Mouse (Mus musculus) forebrain, postnatal 0 days (tissue): ENCODE measurements around the gene Gsk3b. TPM values are rescaled to one million over a fixed set of nuclear protein-coding genes. Genes with fewer than 3 reads are reported as not detected.
"Not testable (repeated sequence)": the region's sequence is repeated elsewhere in the genome, so short reads cannot be mapped to it uniquely, and the experiment has no call there.

ENCODE experiments used
- ATAC-seq: fragments of 200-750 bp; cut with Nextera tagmentation; 2 replicates; pipeline ENCODE4 v1.8.0; 2017; ENCODE audit warnings: mild to moderate bottlenecking, moderate library complexity
- DNase-seq: peaks from one replicate; pipeline ENCODE4 v3.0.0-alpha.2; 2015
- H3K27ac ChIP-seq: fragments of 300-500 bp; sonication (generic); 2 replicates; pipeline ENCODE4 v1.5.1; 2014; ENCODE audit warnings: low read depth, mild to moderate bottlenecking, antibody characterized with exemption, low read length, moderate library complexity, mixed read lengths
- H3K27me3 ChIP-seq: fragments of 300-500 bp; sonication (generic); 2 replicates; pipeline ENCODE4 v1.6.1; 2014; ENCODE audit warnings: mild to moderate bottlenecking, low read length, mixed read lengths; ENCODE audit not compliant: insufficient read depth
- H3K36me3 ChIP-seq: fragments of 300-500 bp; sonication (generic); 2 replicates; pipeline ENCODE4 v1.6.1; 2014; ENCODE audit warnings: mild to moderate bottlenecking, moderate library complexity; ENCODE audit not compliant: insufficient read depth
- H3K4me1 ChIP-seq: fragments of 300-500 bp; sonication (generic); 2 replicates; pipeline ENCODE4 v1.6.1; 2014; ENCODE audit warnings: antibody characterized with exemption; ENCODE audit not compliant: insufficient read depth
- H3K4me2 ChIP-seq: fragments of 300-500 bp; sonication (generic); 2 replicates; pipeline ENCODE4 v1.6.1; 2014; ENCODE audit warnings: low read depth, mild to moderate bottlenecking, moderate library complexity
- H3K4me3 ChIP-seq: fragments of 300-500 bp; sonication (generic); 2 replicates; pipeline ENCODE4 v1.5.1; 2014; ENCODE audit warnings: low read depth, low read length, mixed read lengths
- H3K9ac ChIP-seq: fragments of 300-500 bp; sonication (generic); 2 replicates; pipeline ENCODE4 v1.6.1; 2014; ENCODE audit warnings: mild to moderate bottlenecking
- H3K9me3 ChIP-seq: fragments of 300-500 bp; sonication (generic); 2 replicates; pipeline ENCODE4 v1.6.1; 2016; ENCODE audit warnings: low read length
- CTCF ChIP-seq: sonication (generic); IDR thresholded peaks from 2 replicates; pipeline ENCODE4 v1.5.1; 2016; ENCODE audit warnings: antibody characterized with exemption, control low read depth, low read depth
- WGBS: fragments of 180-500 bp; shearing (Covaris S2); extraction: QIAGEN DNeasy Blood & Tissue Kit; methylation state at CpG from one replicate; pipeline ENCODE4 v1.1.7; 2014; 5-methylcytosine and 5-hydroxymethylcytosine counted together
- polyA plus RNA-seq: library from polyadenylated mRNA; unstranded; fragments of >200 nt; fragmentation: Nextera tagmentation; extraction: Ambion mirVana; gene quantifications from 2 replicates; pipeline ENCODE4 v1.2.1, GENCODE M21; 2015
- total RNA-seq: library from RNA; depleted of rRNA; stranded (reverse); fragments of >200 nt; gene quantifications from 2 replicates; pipeline ENCODE4 v1.2.3, GENCODE M21; 2014

Gene Gsk3b
- total and polyA plus RNA-seq, 2 experiments from 2014 or later: 132 to 141 TPM

- no peak for ATAC-seq
- no peaks in the 10 kb centered on the region for H3K9me3 ChIP-seq
- H3K27me3 ChIP-seq: no peaks in the 10 kb centered on the region
- H3K27ac ChIP-seq: no peak overlapping the region
- no peaks in the 10 kb centered on the region for H3K36me3 ChIP-seq
- no peak overlapping the region for H3K4me3 ChIP-seq
- DNase-seq: no peak
- no peaks in the 10 kb centered on the region for H3K4me1 ChIP-seq
- WGBS: 90% methylated on average over 2 of the region's 2 CpGs
- H3K4me2 ChIP-seq: no peak overlapping the region
- H3K9ac ChIP-seq: no peak overlapping the region
- TF ChIP-seq CTCF: no peak
Measured at GRCm38 (mm10) chr16:38105453-38105852, 16.7 kb downstream of the Gsk3b start.

GRCm38 (mm10) chr16:38106542-38106941 lies 17.7 kb downstream of the Gsk3b start:
- 49% methylated on average over 3 of the region's 3 CpGs for WGBS
- Histone ChIP-seq H3K4me1 (no peaks in the 10 kb centered on the region), H3K9ac (no peak overlapping the region), H3K4me3 (no peak overlapping the region), H3K9me3 (no peaks in the 10 kb centered on the region), H3K36me3 (no peaks in the 10 kb centered on the region), H3K27me3 (no peaks in the 10 kb centered on the region), H3K4me2 (no peak overlapping the region), H3K27ac (no peak overlapping the region)
- ATAC-seq (no peak; the same call in 1 of the 2 replicates), DNase-seq (no peak)
- TF ChIP-seq CTCF: no peak

GRCm38 (mm10) chr16:38110001-38110400 lies 21.2 kb downstream of the Gsk3b start:
- Histone ChIP-seq H3K27ac (no peak overlapping the region), H3K4me2 (no peak overlapping the region), H3K27me3 (no peaks in the 10 kb centered on the region), H3K4me3 (no peak overlapping the region), H3K9ac (no peak overlapping the region), H3K9me3 (no peaks in the 10 kb centered on the region), H3K36me3 (peaks cover 7% of the 10 kb centered on the region; the same call in 1 of the 2 replicates), H3K4me1 (no peaks in the 10 kb centered on the region)
- WGBS: 86% methylated on average over 9 of the region's 9 CpGs
- no peak for TF ChIP-seq CTCF
- ATAC-seq (no peak), DNase-seq (no peak)

GRCm38 (mm10) chr16:38110575-38110974 lies 21.8 kb downstream of the Gsk3b start:
- Histone ChIP-seq H3K9me3 (no peaks in the 10 kb centered on the region), H3K4me3 (no peak overlapping the region), H3K36me3 (peaks cover 7% of the 10 kb centered on the region; the same call in 1 of the 2 replicates), H3K4me1 (no peaks in the 10 kb centered on the region), H3K27ac (no peak overlapping the region), H3K4me2 (no peak overlapping the region), H3K9ac (no peak overlapping the region), H3K27me3 (no peaks in the 10 kb centered on the region)
- TF ChIP-seq CTCF: no peak
- ATAC-seq (no peak), DNase-seq (no peak)
- WGBS: 74% methylated on average over 5 of the region's 5 CpGs

GRCm38 (mm10) chr16:38114074-38114473 lies 25.3 kb downstream of the Gsk3b start:
- H3K4me1 ChIP-seq: no peaks in the 10 kb centered on the region
- DNase-seq (no peak), ATAC-seq (no peak)
- no peak for TF ChIP-seq CTCF
- peaks cover 7% of the 10 kb centered on the region; the same call in 1 of the 2 replicates for H3K36me3 ChIP-seq
- H3K27me3 ChIP-seq: no peaks in the 10 kb centered on the region
- no peak overlapping the region for H3K4me3 ChIP-seq
- H3K4me2 ChIP-seq: no peak overlapping the region
- H3K9me3 ChIP-seq: no peaks in the 10 kb centered on the region
- no peak overlapping the region for H3K27ac ChIP-seq
- no peak overlapping the region for H3K9ac ChIP-seq
- 97% methylated on average over 2 of the region's 2 CpGs for WGBS

GRCm38 (mm10) chr16:38117909-38118308 lies 29.1 kb downstream of the Gsk3b start:
- not testable (repeated sequence) for H3K4me3 ChIP-seq, DNase-seq, H3K9ac ChIP-seq, H3K27me3 ChIP-seq, ATAC-seq, H3K27ac ChIP-seq, H3K9me3 ChIP-seq, H3K4me1 ChIP-seq, H3K4me2 ChIP-seq, H3K36me3 ChIP-seq
- 88% methylated on average over 9 of the region's 9 CpGs for WGBS

GRCm38 (mm10) chr16:38118723-38119122 lies 29.9 kb downstream of the Gsk3b start:
- ATAC-seq (no peak), DNase-seq (no peak)
- no peak for TF ChIP-seq CTCF
- no peak overlapping the region for H3K4me2 ChIP-seq
- no peaks in the 10 kb centered on the region for H3K4me1 ChIP-seq
- 88% methylated on average over 1 of the region's 1 CpGs for WGBS
- no peaks in the 10 kb centered on the region for H3K9me3 ChIP-seq
- H3K27ac ChIP-seq: no peak overlapping the region
- no peak overlapping the region for H3K4me3 ChIP-seq
- no peaks in the 10 kb centered on the region for H3K27me3 ChIP-seq
- H3K9ac ChIP-seq: no peak overlapping the region
- H3K36me3 ChIP-seq: peaks cover 7% of the 10 kb centered on the region; the same call in 1 of the 2 replicates

- DNase-seq (no peak), ATAC-seq (no peak)
- Histone ChIP-seq H3K27ac (no peak overlapping the region), H3K4me1 (no peaks in the 10 kb centered on the region), H3K27me3 (no peaks in the 10 kb centered on the region), H3K4me2 (no peak overlapping the region), H3K9me3 (no peaks in the 10 kb centered on the region), H3K36me3 (peaks cover 5% of the 10 kb centered on the region; the same call in 1 of the 2 replicates), H3K9ac (no peak overlapping the region), H3K4me3 (no peak overlapping the region)
- 90% methylated on average over 5 of the region's 5 CpGs for WGBS
- TF ChIP-seq CTCF: no peak
Measured at GRCm38 (mm10) chr16:38119286-38119685, 30.5 kb downstream of the Gsk3b start.
